Mouse (Mus musculus) telencephalon, adult 2 months (tissue): Measurements from ENCODE around the gene Sri.

Experiments used
- DNase-seq: peaks from one replicate; pipeline ENCODE4 v3.0.0-alpha.2; 2011; ENCODE audit warnings: low read depth, low spot score

Gene Sri

GRCm38 (mm10) chr5:8111691-8112090 lies 65.8 kb downstream of the Sri start:
- DNase-seq, result no peak

GRCm38 (mm10) chr5:8112246-8112645 lies 66.4 kb downstream of the Sri start:
- DNase-seq, result no peak

DNA sequence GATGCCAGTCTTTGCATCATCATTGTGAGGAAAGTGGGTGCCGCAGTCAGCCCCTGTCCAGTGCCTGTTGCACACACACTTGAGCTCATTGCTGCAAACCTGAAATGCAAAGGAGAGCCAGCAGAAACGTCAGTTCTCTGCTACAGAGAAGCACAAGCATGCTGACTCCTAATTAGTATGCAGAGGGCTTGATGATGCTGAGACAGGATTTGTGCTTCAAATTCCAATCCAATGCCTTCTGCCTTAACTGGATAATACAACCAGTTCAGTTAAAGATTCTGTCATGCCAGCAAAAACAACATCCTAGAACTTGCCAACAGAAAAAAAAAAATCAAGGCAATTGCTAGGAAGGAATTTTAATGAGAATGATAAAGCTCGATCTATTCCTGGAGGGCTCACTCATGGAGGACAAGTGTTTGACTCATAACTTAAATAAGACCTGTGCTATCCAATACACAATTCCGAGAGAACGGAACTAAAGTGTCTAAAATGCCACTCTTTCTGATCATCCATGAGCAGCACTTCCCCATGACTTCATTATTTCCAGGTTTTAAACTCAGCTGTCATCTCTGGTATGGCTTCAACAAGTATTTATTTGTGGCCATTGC lies 70.8 kb downstream of the Sri start:
- DNase-seq, result peak; percentile 22
